Mouse (Mus musculus): ENCODE measurements around the gene Ogfrl1. TPM values are rescaled to one million over a fixed set of nuclear protein-coding genes. Genes with fewer than 3 reads are reported as not detected.

Gene Ogfrl1
- polyA plus RNA-seq (2017; shearing (Covaris generic)): 3.0 TPM

GRCm38 (mm10) chr1:23397623-23398022 is at the start of gene Ogfrl1:
Ogfrl1 (minus strand) TSS chr1:23397772.

